Mouse (Mus musculus): ENCODE measurements around the gene Rhobtb1. TPM values are rescaled to one million over a fixed set of nuclear protein-coding genes. Genes with fewer than 3 reads are reported as not detected.

Gene Rhobtb1
- polyA plus RNA-seq, 1 experiment, result 7.5 TPM

DNA sequence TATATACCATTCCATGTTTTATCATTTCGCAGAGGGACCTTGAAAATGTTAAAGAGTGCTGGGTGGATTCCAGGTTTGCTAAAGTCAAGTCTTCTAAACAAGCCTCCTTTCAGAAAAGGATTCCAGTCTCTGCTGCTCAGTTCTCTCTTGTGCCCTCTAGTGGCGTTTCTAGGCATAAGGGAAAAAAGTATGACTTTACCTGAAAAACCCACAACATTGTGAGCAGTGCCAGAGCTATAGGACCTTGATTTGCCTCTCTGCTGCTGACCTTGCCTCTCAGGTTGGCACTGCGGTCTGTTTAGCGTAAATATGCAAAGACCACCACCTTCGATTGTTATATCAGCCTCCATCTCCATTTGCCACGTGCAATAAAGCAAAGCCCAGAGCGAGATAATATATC lies 13.9 kb downstream of the Rhobtb1 start:
- no peak overlapping the region for H3K4me3 ChIP-seq
- no peaks in the 10 kb centered on the region for H3K79me2 ChIP-seq (ENCODE audit: control insufficient read depth, insufficient read depth)
- no peak overlapping the region for H3K4me2 ChIP-seq (ENCODE audit: low read depth)
- no peaks in the 10 kb centered on the region for H3K36me3 ChIP-seq (ENCODE audit: control insufficient read depth, insufficient read depth)
- TF ChIP-seq TCF12 (IDR thresholded peaks at IDR 0.05; ENCODE audit: insufficient read depth, poor library complexity, severe bottlenecking) (no peak), POLR2A (IDR thresholded peaks at IDR 0.05; ENCODE audit: insufficient read length, low read depth) (no peak), REST (IDR thresholded peaks at IDR 0.05; ENCODE audit: insufficient read depth, insufficient read length) (no peak), POLR2AphosphoS2 (IDR thresholded peaks at IDR 0.05; ENCODE audit: insufficient read length, low read depth) (no peak), MYOD1 (IDR thresholded peaks at IDR 0.05; ENCODE audit: control insufficient read depth in 1 of 3, insufficient read length in 2 of 3, low read depth in 2 of 3) (no peak), MYOG (IDR thresholded peaks at IDR 0.05; ENCODE audit: control insufficient read depth in 1 of 3, insufficient read depth in 1 of 3, insufficient read length in 2 of 3, low read depth in 2 of 3) (no peak), MAX (IDR thresholded peaks at IDR 0.05; ENCODE audit: low read depth) (no peak), E2F4 (IDR thresholded peaks at IDR 0.05; ENCODE audit: insufficient read depth) (no peak), SRF (IDR thresholded peaks at IDR 0.05; ENCODE audit: control insufficient read depth, insufficient read length, low read depth) (no peak), USF1 (IDR thresholded peaks at IDR 0.05; ENCODE audit: low read depth) (no peak), CEBPB (IDR thresholded peaks at IDR 0.05; ENCODE audit: insufficient read depth, poor library complexity, severe bottlenecking) (no peak), TCF3 (IDR thresholded peaks at IDR 0.05; ENCODE audit: insufficient read length, low read depth) (no peak)
- no peaks in the 10 kb centered on the region for H3K27me3 ChIP-seq (ENCODE audit: control insufficient read depth, insufficient read depth, insufficient read length)
- no peak overlapping the region for H3ac ChIP-seq (ENCODE audit: control insufficient read depth, insufficient read length)

DNA sequence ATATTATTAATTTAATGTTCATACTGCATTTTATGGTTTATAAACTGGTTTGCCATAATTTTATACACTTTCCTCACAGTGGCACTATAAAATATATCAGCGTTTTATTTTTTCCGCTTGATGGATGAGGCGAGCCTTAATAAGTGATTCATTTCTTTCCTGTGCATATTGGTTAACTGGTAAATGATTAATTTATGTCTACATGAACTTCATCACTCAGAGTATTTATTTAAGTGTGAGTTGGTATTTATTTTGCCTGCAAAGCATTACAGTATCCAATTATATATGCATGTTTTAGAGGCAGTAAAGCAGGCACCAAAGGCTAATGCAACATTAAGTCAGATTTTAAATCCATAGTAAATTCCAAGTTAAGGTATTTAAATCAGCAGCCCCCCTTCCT lies 14.6 kb downstream of the Rhobtb1 start:
- Histone ChIP-seq H3K36me3 (ENCODE audit: control insufficient read depth, insufficient read depth) (no peaks in the 10 kb centered on the region), H3K4me3 (no peak overlapping the region), H3K27me3 (ENCODE audit: control insufficient read depth, insufficient read depth, insufficient read length) (no peaks in the 10 kb centered on the region), H3K4me2 (ENCODE audit: low read depth) (no peak overlapping the region), H3K79me2 (ENCODE audit: control insufficient read depth, insufficient read depth) (no peaks in the 10 kb centered on the region), H3ac (ENCODE audit: control insufficient read depth, insufficient read length) (no peak overlapping the region)
- TF ChIP-seq REST (IDR thresholded peaks at IDR 0.05; ENCODE audit: insufficient read depth, insufficient read length) (no peak), POLR2A (IDR thresholded peaks at IDR 0.05; ENCODE audit: insufficient read length, low read depth) (no peak), CEBPB (IDR thresholded peaks at IDR 0.05; ENCODE audit: insufficient read depth, poor library complexity, severe bottlenecking) (no peak), E2F4 (IDR thresholded peaks at IDR 0.05; ENCODE audit: insufficient read depth) (no peak), TCF12 (IDR thresholded peaks at IDR 0.05; ENCODE audit: insufficient read depth, poor library complexity, severe bottlenecking) (no peak), POLR2AphosphoS2 (IDR thresholded peaks at IDR 0.05; ENCODE audit: insufficient read length, low read depth) (no peak), USF1 (IDR thresholded peaks at IDR 0.05; ENCODE audit: low read depth) (no peak), SRF (IDR thresholded peaks at IDR 0.05; ENCODE audit: control insufficient read depth, insufficient read length, low read depth) (no peak), MYOG (IDR thresholded peaks at IDR 0.05; ENCODE audit: control insufficient read depth in 1 of 3, insufficient read depth in 1 of 3, insufficient read length in 2 of 3, low read depth in 2 of 3) (no peak), MAX (IDR thresholded peaks at IDR 0.05; ENCODE audit: low read depth) (no peak)

GRCm38 (mm10) chr10:69166514-69166913 lies 15.3 kb downstream of the Rhobtb1 start:
- no peaks in the 10 kb centered on the region for H3K79me2 ChIP-seq (ENCODE audit: control insufficient read depth, insufficient read depth)
- no peak overlapping the region for H3K4me3 ChIP-seq
- TF ChIP-seq E2F4 (IDR thresholded peaks at IDR 0.05; ENCODE audit: insufficient read depth) (no peak), REST (IDR thresholded peaks at IDR 0.05; ENCODE audit: insufficient read depth, insufficient read length) (no peak), SRF (IDR thresholded peaks at IDR 0.05; ENCODE audit: control insufficient read depth, insufficient read length, low read depth) (no peak), MAX (IDR thresholded peaks at IDR 0.05; ENCODE audit: low read depth) (no peak), MYOD1 (IDR thresholded peaks at IDR 0.05; ENCODE audit: control insufficient read depth in 1 of 3, insufficient read length in 2 of 3, low read depth in 2 of 3) (no peak), POLR2AphosphoS2 (IDR thresholded peaks at IDR 0.05; ENCODE audit: insufficient read length, low read depth) (no peak), TCF12 (IDR thresholded peaks at IDR 0.05; ENCODE audit: insufficient read depth, poor library complexity, severe bottlenecking) (no peak)
- no peak overlapping the region for H3ac ChIP-seq (ENCODE audit: control insufficient read depth, insufficient read length)
- no peaks in the 10 kb centered on the region for H3K27me3 ChIP-seq (ENCODE audit: control insufficient read depth, insufficient read depth, insufficient read length)
- H3K4me2 ChIP-seq (ENCODE audit: low read depth), result no peak overlapping the region
- H3K36me3 ChIP-seq (ENCODE audit: control insufficient read depth, insufficient read depth), result no peaks in the 10 kb centered on the region

DNA sequence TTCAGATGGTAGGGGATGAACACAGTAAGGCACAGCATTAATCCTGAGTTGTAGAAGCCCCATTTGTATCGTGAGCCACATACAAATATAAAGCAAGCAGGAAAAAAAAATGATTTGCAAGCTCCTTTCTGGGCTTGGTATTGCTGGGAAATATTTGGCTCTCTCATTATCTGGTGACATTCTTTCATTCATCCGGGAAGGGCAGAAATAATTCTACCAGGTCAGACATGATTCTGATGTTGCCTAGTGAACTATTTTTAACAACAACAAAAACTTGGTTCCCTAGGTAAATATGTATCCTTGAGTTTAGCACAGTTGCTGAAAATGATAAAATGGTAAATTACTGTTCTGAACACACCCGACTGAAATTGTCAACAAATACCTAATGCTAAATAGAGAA lies 21.2 kb downstream of the Rhobtb1 start:
- TF ChIP-seq REST (IDR thresholded peaks at IDR 0.05; ENCODE audit: insufficient read depth, insufficient read length) (no peak), POLR2A (IDR thresholded peaks at IDR 0.05; ENCODE audit: insufficient read length, low read depth) (no peak), TCF3 (IDR thresholded peaks at IDR 0.05; ENCODE audit: insufficient read length, low read depth) (no peak), MYOG (IDR thresholded peaks at IDR 0.05; ENCODE audit: control insufficient read depth in 1 of 3, insufficient read depth in 1 of 3, insufficient read length in 2 of 3, low read depth in 2 of 3) (no peak), MYOD1 (IDR thresholded peaks at IDR 0.05; ENCODE audit: control insufficient read depth in 1 of 3, insufficient read length in 2 of 3, low read depth in 2 of 3) (no peak), SRF (IDR thresholded peaks at IDR 0.05; ENCODE audit: control insufficient read depth, insufficient read length, low read depth) (no peak), E2F4 (IDR thresholded peaks at IDR 0.05; ENCODE audit: insufficient read depth) (no peak), MAX (IDR thresholded peaks at IDR 0.05; ENCODE audit: low read depth) (no peak), CEBPB (IDR thresholded peaks at IDR 0.05; ENCODE audit: insufficient read depth, poor library complexity, severe bottlenecking) (no peak), POLR2AphosphoS2 (IDR thresholded peaks at IDR 0.05; ENCODE audit: insufficient read length, low read depth) (no peak), TCF12 (IDR thresholded peaks at IDR 0.05; ENCODE audit: insufficient read depth, poor library complexity, severe bottlenecking) (no peak), USF1 (IDR thresholded peaks at IDR 0.05; ENCODE audit: low read depth) (no peak)
- H3K79me2 ChIP-seq (ENCODE audit: control insufficient read depth, insufficient read depth), result no peaks in the 10 kb centered on the region
- H3ac ChIP-seq (ENCODE audit: control insufficient read depth, insufficient read length), result no peak overlapping the region
- H3K4me2 ChIP-seq (ENCODE audit: low read depth), result no peak overlapping the region
- H3K4me3 ChIP-seq, result no peak overlapping the region
- H3K36me3 ChIP-seq (ENCODE audit: control insufficient read depth, insufficient read depth), result no peaks in the 10 kb centered on the region
- no peaks in the 10 kb centered on the region for H3K27me3 ChIP-seq (ENCODE audit: control insufficient read depth, insufficient read depth, insufficient read length)

- Histone ChIP-seq H3K4me2 (ENCODE audit: low read depth) (no peak overlapping the region), H3ac (ENCODE audit: control insufficient read depth, insufficient read length) (no peak overlapping the region), H3K79me2 (ENCODE audit: control insufficient read depth, insufficient read depth) (no peaks in the 10 kb centered on the region), H3K4me3 (no peak overlapping the region), H3K36me3 (ENCODE audit: control insufficient read depth, insufficient read depth) (no peaks in the 10 kb centered on the region), H3K27me3 (ENCODE audit: control insufficient read depth, insufficient read depth, insufficient read length) (no peaks in the 10 kb centered on the region)
- no peak for TF ChIP-seq E2F4 (IDR thresholded peaks at IDR 0.05; ENCODE audit: insufficient read depth)
- TF ChIP-seq MYOG (IDR thresholded peaks at IDR 0.05; ENCODE audit: control insufficient read depth in 1 of 3, insufficient read depth in 1 of 3, insufficient read length in 2 of 3, low read depth in 2 of 3), result no peak
- no peak for TF ChIP-seq REST (IDR thresholded peaks at IDR 0.05; ENCODE audit: insufficient read depth, insufficient read length)
- TF ChIP-seq TCF3 (IDR thresholded peaks at IDR 0.05; ENCODE audit: insufficient read length, low read depth), result no peak
- no peak for TF ChIP-seq POLR2A (IDR thresholded peaks at IDR 0.05; ENCODE audit: insufficient read length, low read depth)
- TF ChIP-seq MAX (IDR thresholded peaks at IDR 0.05; ENCODE audit: low read depth), result no peak
- TF ChIP-seq CEBPB (IDR thresholded peaks at IDR 0.05; ENCODE audit: insufficient read depth, poor library complexity, severe bottlenecking), result no peak
- TF ChIP-seq TCF12 (IDR thresholded peaks at IDR 0.05; ENCODE audit: insufficient read depth, poor library complexity, severe bottlenecking), result no peak
- TF ChIP-seq SRF (IDR thresholded peaks at IDR 0.05; ENCODE audit: control insufficient read depth, insufficient read length, low read depth), result no peak
- TF ChIP-seq USF1 (IDR thresholded peaks at IDR 0.05; ENCODE audit: low read depth), result no peak
- no peak for TF ChIP-seq POLR2AphosphoS2 (IDR thresholded peaks at IDR 0.05; ENCODE audit: insufficient read length, low read depth)
- TF ChIP-seq MYOD1 (IDR thresholded peaks at IDR 0.05; ENCODE audit: control insufficient read depth in 1 of 3, insufficient read length in 2 of 3, low read depth in 2 of 3), result no peak
Observed at GRCm38 (mm10) chr10:69176116-69176515, 24.9 kb downstream of the Rhobtb1 start.
